Mouse (Mus musculus) fibroblast of lung, adult 2 months (primary cell): ENCODE measurements around the gene Fndc3a.
A peak's percentile ranks its signal among the peaks of the same experiment; 100 is the strongest.

Experiments
- DNase-seq: peaks from one replicate; pipeline ENCODE4 v3.0.0-alpha.2; 2011; ENCODE audit warnings: low read depth

The Fndc3a gene

GRCm38 (mm10) chr14:72671911-72672310, 37.9 kb downstream of the Fndc3a start:
- DNase-seq, result no peak

GRCm38 (mm10) chr14:72670987-72671386, 38.8 kb downstream of the Fndc3a start:
- DNase-seq, result no peak

- DNase-seq, result no peak
These were observed 60.5 kb downstream of the Fndc3a start for GRCm38 (mm10) chr14:72649268-72649667.

- DNase-seq, result no peak
These were observed 64.3 kb downstream of the Fndc3a start for GRCm38 (mm10) chr14:72645512-72645911.

- DNase-seq, result no peak
These were observed 65.2 kb downstream of the Fndc3a start for GRCm38 (mm10) chr14:72644620-72645019.

GRCm38 (mm10) chr14:72638507-72638906, 71.3 kb downstream of the Fndc3a start:
- no peak for DNase-seq

GRCm38 (mm10) chr14:72633571-72633970, 76.2 kb downstream of the Fndc3a start:
- no peak for DNase-seq

GRCm38 (mm10) chr14:72625411-72625810, 84.4 kb downstream of the Fndc3a start:
- no peak for DNase-seq

GRCm38 (mm10) chr14:72604077-72604476, 105.7 kb downstream of the Fndc3a start:
- no peak for DNase-seq

- no peak for DNase-seq
These were observed 106.6 kb downstream of the Fndc3a start for GRCm38 (mm10) chr14:72603194-72603521.

GRCm38 (mm10) chr14:72602521-72603193, 107.1 kb downstream of the Fndc3a start:
- peak; percentile 78 for DNase-seq

GRCm38 (mm10) chr14:72601381-72602305, 108.2 kb downstream of the Fndc3a start:
- no peak for DNase-seq

- no peak for DNase-seq
These were observed 109.4 kb downstream of the Fndc3a start for GRCm38 (mm10) chr14:72600375-72600774.

- DNase-seq, result no peak
These were observed 110.6 kb downstream of the Fndc3a start for GRCm38 (mm10) chr14:72598976-72599740.

GRCm38 (mm10) chr14:72594191-72594590, 115.6 kb downstream of the Fndc3a start:
- DNase-seq, result no peak

- DNase-seq, result no peak
These were observed 120.4 kb downstream of the Fndc3a start for GRCm38 (mm10) chr14:72589415-72589814.

GRCm38 (mm10) chr14:72582979-72583378, 126.8 kb downstream of the Fndc3a start:
- DNase-seq, result no peak

GRCm38 (mm10) chr14:72580991-72581390, 128.8 kb downstream of the Fndc3a start:
- no peak for DNase-seq

GRCm38 (mm10) chr14:72576283-72576682, 133.5 kb downstream of the Fndc3a start:
- DNase-seq, result no peak

GRCm38 (mm10) chr14:72563941-72564340, 145.9 kb downstream of the Fndc3a start:
- no peak for DNase-seq

- DNase-seq, result no peak
These were observed 151.0 kb downstream of the Fndc3a start for GRCm38 (mm10) chr14:72558795-72559194.

GRCm38 (mm10) chr14:72555846-72556245, 154.0 kb downstream of the Fndc3a start:
- DNase-seq, result no peak
